Mouse (Mus musculus) ES-Bruce4 (cell line): ENCODE measurements around the gene G0s2.

Experiments used
- CTCF ChIP-seq: IDR thresholded peaks from one replicate; pipeline ENCODE4 v1.8.1; 2011; ENCODE audit warnings: low read depth, low read length
- POLR2A ChIP-seq: IDR thresholded peaks from one replicate; pipeline ENCODE4 v1.8.1; 2011; ENCODE audit warnings: low read length; ENCODE audit not compliant: insufficient read depth

DNA sequence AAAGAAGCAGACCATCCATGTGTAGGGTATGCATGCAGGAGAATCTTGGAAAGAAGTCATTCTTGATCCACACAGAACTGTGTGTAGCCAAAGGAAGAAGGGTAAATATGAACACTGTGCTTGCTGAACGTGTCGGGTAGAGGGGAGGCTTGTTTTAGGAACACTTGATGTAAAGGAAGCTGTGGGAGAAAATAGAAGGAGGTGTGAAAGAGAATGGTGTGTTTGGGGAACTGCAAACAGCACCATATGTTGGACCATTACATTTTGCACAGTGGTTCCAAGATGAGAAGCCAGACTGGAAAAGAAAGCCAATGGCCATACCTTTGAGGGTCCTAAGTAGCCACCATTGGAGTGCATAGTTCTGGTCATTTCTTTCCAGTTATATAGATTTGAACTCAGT is 23.0 kb downstream of the G0s2 start:
- TF ChIP-seq CTCF (no peak), POLR2A (no peak)
